Mouse (Mus musculus): ENCODE results near the gene Dpy19l3. TPM values are rescaled to one million over a fixed set of nuclear protein-coding genes. Genes with fewer than 3 reads are reported as not detected.

Gene Dpy19l3
- 1 to 10 TPM; 6.3 to 8.2 TPM for total RNA-seq (2021)
- long read RNA-seq, experiment 1 = 0 reads
- long read RNA-seq, experiment 2, partial matches to known transcripts = 0 of 2 reads
- long read RNA-seq, experiment 2, other reads (novel, unspliced or antisense) = 2 of 2 reads

DNA sequence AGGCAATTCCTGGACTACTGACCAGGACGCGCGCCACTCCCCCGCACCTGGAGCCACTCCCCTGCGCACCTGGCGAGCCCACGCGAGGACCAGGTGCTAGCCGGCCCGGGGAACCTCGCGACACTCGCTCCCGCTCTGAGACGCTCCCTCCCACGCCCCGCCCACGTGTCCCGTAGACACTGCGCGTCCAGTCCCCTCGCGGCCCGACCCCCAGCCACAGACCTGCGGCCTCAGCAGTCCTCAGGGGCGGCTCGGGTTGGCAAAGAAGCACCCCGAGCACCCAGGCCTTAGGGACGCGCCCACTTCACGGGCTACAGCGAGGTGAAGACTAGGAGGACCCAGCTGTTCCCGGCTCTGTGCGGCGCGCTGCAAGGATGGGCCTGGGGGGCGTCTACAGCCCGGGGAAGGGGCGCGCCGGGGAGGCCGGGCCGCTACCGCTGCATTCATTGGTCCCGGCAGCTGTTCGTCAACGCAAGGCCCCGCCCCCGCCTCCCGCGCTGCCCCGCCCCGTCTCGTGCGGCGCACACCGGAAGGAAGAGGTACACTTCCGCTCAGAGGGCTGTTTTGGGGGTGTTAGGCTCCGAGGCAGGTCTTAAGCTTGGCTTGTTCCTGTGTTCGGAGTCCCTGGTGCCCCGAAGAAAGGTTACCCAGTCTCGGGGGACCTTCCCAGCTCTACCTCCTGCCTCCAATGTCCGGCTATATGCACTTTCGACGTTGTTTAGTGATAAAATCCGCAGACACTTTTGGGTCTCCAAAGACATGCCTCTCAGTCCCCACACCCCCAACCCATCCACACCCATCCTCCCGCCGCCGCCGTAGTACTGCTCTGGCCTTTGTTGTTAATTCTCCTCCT, at the start of gene Dpy19l3:
Dpy19l3 (minus strand) TSS at position 422 of the 853 bp plus-strand sequence.
- intact Hi-C loops (cut with DNase I) = loop anchor here (5.0 kb wide), 1 partner anchor 48 kb away; the partner anchor contains the start of gene Zfp507
- DNase-seq = peak; percentile 89 to 93

- peak; percentile 86 to 90 for DNase-seq
- intact Hi-C loops (cut with DNase I) = loop anchor here (5.0 kb wide), 1 partner anchor 51 kb away; the partner anchor contains the start of gene Dpy19l3
Measured at GRCm38 (mm10) chr7:35802906-35803595, 48.8 kb upstream of the Dpy19l3 start, which contains the start of gene Zfp507. TSS of gene Zfp507 (minus strand) at chr7:35803003.

GRCm38 (mm10) chr7:35802201-35802905, 48.1 kb upstream of the Dpy19l3 start:
- intact Hi-C loops (cut with DNase I) = loop anchor here (5.0 kb wide), 1 partner anchor 50 kb away; the partner anchor contains the start of gene Dpy19l3
- no peak for DNase-seq

DNA sequence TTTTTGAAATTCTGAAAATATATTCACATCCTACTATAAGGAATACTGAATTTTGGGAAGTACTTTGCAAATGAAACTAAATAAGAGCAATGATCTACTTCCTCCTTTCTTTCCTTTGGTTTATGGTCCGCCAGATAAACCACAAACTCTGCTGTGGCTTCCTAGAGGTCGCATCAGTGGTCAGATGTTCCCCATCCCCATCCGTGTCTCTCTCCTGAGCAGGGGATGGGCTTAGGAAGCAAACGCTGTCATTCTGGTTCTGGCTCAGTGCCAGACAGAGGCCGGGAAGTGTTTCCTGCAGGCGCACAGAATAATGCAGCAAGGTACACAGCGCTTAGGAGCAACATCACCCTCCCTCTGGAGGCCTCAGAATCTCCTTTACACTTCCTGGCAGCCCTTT, 41.9 kb upstream of the Dpy19l3 start:
- intact Hi-C loops (cut with DNase I) = no loop called here
- peak in 1 of 2 experiments; percentile 37 for DNase-seq

GRCm38 (mm10) chr7:35794145-35794664, 40.0 kb upstream of the Dpy19l3 start:
- DNase-seq = no peak
- intact Hi-C loops (cut with DNase I) = no loop called here

GRCm38 (mm10) chr7:35792150-35792848, 38.0 kb upstream of the Dpy19l3 start:
- DNase-seq = no peak
- intact Hi-C loops (cut with DNase I) = no loop called here

GRCm38 (mm10) chr7:35790926-35791325, 36.7 kb upstream of the Dpy19l3 start:
- no peak for DNase-seq
- intact Hi-C loops (cut with DNase I) = no loop called here

DNA sequence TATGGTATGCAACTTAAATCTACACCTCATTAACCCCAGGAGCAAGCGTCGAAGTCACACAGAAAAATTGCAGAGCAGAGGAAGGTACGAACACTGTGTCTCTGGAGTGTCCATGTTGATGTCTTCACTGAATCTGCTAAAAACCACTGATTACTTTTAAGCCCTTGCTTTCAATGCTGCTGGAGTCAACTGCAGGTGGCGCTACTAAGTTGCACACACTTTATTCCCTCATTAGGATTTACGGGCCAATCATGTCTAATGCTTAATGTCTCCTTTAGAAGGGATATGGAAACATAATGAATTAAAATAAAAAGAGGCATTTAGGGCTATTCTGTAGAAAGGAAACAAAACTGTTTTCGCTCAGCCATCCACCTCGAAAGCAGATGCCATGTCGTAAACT, 35.9 kb upstream of the Dpy19l3 start:
- intact Hi-C loops (cut with DNase I) = no loop called here
- peak in 1 of 2 experiments; percentile 21 for DNase-seq

- intact Hi-C loops (cut with DNase I) = no loop called here
Measured at GRCm38 (mm10) chr7:35785579-35785978, 31.3 kb upstream of the Dpy19l3 start.

GRCm38 (mm10) chr7:35782252-35782651, 28.0 kb upstream of the Dpy19l3 start:
- DNase-seq = no peak
- intact Hi-C loops (cut with DNase I) = no loop called here

More at GRCm38 (mm10) chr7:35785579-35785978, 31.3 kb upstream of the Dpy19l3 start:
- no peak for DNase-seq

DNA sequence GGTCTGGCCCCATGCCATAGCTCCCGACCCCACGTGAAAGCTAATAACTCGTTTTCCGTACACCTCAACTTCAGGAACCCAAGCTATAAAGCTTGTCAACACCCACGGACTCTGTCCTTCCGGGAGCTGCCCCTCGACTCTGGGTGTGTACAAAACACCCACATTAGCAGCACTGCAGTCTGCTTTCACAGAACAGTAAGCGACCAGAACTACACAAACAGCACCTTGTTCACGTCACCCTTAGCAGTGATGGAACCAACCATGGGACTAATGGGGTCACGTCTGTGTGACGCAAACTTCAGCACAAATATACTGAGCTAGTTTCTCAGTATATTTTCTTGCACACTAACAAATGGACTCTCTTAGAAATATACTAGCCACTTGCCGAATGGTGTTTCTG, 19.9 kb upstream of the Dpy19l3 start:
- DNase-seq = no peak
- intact Hi-C loops (cut with DNase I) = no loop called here

DNA sequence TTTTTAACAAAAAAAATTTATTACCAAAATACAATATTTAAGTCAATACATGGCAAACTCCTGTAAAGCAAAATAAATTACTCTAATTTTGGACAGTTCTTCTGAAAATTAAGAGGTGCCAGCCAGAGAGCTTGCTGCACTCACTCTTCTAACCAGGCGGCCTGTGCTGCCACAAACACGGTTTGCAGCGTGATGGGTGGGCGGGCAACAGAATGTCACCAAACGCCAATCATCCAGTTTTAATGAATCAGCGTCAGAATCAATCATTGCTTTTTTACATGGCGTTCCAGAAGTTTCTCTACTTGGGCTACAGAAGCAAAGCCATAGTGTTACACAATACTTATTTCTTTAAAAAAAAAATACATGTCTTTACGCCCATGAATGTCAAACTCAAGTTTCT, 18.1 kb upstream of the Dpy19l3 start:
- no peak for DNase-seq
- intact Hi-C loops (cut with DNase I) = no loop called here

DNA sequence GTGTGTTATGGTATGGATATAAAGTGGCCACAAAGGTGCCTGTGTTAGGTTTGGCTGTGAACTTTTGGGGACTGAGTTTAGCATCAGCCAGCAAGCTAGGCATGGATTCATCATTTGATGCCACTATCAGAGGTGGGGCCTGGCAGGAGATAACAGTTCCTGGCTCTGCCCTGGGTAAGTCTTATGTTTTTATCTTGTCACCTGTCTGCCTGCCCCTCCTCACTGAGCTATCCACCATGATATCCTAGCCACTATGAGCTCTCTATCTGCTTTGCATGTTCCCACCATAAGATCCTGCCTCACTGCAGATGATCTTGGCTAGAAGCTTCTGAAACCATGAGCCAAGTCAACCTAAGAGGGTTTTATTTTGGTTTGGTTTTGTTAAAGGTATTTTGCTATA, 16.9 kb upstream of the Dpy19l3 start:
- DNase-seq = no peak
- intact Hi-C loops (cut with DNase I) = no loop called here

DNA sequence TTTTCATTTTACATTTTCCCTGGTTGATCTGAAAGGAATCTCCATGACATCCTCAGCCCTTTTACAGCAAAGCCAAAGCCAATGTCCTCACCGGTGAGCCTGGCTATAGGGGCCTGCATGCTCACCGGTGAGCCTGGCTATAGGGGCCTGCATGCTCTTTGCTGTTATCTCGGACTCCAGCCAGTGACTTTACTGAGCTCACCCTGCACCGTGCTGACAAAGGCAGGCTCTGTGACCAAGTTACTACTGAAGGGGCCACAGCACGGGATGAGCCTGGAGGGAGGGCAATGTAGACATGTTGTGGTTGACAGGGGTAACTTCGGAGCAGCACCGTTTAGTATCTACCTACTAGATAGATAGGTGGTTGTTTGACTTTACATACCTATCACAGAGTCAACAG, 15.9 kb upstream of the Dpy19l3 start:
- intact Hi-C loops (cut with DNase I) = no loop called here
- no peak for DNase-seq

DNA sequence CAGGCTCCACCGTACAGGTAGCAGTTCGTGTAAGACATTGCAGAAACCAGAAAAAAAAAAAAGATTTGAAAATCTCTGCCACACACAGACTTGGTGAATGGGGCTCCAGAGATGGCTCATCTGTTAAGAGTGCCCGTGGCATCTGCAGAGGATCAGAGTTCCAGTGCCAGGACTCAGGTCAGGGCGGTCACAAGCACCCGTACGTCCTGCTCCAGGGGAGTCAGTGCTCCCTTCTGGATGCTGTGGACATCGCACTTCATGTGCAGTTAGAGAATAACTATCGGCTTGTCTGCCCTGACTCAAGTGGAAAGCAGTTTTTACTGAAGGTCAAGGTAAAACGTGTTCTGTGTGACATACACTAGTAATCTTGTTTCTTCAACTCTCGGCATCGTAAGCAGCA, 10.2 kb upstream of the Dpy19l3 start:
- intact Hi-C loops (cut with DNase I) = no loop called here
- no peak for DNase-seq

DNA sequence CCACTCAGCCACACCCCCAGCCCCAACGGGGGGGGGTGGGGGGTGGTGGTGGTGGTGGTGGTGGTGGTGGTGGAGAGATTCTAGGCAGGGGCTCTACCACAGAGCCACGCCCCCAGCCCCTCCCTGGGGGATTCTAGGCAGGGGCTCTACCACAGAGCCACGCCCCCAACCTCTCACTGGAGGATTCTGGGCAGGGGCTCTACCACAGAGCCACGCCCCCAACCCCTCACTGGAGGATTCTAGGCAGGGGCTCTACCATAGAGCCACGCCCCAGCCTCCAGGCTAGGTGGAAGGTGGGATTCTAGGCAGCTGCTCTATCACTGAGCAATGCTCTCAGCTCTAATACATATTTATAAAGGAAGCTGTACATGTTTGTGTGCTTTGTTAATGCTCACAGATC, 7.5 kb upstream of the Dpy19l3 start:
- intact Hi-C loops (cut with DNase I) = no loop called here
- DNase-seq = no peak

DNA sequence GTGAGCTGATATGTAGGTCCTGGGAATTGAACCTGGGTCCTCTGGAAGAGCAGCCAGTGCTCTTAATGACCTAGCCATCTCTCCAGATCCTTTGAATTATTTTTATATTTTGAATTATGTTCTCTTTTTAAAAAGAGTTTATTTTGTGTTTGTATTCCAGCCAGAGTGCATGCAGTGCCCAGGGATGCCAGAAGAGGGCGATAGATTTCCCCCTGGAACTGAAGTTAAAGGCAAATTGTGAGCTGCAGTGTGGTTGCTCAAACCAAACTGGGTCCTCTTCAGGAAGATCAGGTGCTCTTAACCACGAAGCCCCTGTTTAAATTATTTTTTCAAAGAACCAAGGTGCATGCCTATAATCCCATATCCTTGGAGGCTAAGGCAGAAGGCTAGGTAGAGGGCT, 5.3 kb upstream of the Dpy19l3 start:
- DNase-seq = no peak
- intact Hi-C loops (cut with DNase I) = no loop called here

DNA sequence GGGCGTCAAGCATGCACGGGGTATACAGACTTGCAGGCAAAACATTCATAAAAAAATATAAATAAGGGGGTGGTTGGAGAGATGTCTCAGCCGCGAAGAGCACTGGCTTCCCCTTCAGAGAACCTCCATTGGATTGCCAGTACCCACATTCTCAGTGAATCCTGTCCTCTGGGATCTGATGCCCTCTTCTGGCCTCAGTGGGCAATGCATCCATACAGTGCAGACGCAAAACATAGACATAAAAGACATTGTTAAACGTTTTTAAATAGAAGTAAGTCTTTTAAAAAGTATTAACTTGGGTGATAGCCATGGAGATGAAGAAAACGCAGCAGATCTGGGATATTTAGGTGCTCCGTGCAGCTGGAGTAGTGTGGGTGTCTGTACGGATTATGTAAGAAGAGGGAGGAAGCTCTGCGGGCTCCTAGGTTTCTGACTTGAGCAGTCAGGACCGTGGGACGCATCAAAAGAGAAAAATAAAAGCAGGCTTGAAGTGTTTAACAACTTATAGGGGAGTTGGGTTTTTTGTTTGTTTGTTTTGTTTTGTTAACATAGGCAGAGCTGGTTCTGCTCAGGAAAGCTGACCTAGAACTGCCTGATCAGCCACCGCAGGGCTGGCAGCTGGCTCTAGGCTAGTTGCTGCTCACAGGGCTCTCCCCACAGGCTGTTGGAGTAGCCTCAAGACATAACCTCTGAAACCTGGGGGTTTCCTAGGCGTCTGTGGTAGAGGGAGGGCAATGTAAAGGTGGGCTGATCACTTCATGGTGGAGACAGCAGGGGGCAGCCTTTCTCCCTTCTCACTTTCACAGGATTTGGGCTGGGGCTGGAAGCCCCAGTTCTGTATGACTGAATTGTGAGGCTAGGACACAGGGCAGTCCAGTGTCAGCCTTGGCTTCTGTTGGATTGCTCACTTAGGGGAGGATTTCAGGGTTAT, 2.5 kb upstream of the Dpy19l3 start:
- intact Hi-C loops (cut with DNase I) = no loop called here
- DNase-seq = no peak

DNA sequence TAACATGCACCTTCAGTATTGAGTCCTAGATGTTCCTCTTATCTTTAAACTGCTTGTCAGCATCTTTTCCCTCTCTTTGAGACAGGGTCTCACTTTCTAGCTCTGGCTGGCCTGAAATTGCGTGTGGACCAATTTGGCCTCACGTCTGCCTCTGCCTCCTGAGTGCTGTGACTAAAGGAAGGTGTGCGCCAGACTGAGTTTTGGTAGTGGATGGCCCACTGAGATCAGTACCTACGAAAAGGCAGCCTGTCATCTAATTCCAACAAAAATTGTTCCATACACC, 573 bp upstream of the Dpy19l3 start:
- intact Hi-C loops (cut with DNase I) = loop anchor here (5.0 kb wide), 1 partner anchor 47 kb away; the partner anchor contains the start of gene Zfp507
- no peak for DNase-seq

All from heart, postnatal 14 days (tissue).